Mouse (Mus musculus) heart, postnatal 0 days (tissue): ENCODE data around the gene Phkg1. TPM values are rescaled to one million over a fixed set of nuclear protein-coding genes. Genes with fewer than 3 reads are reported as not detected.
A peak's percentile ranks its signal among the peaks of the same experiment; 100 is the strongest.

Experiments
- ATAC-seq: fragments of 200-750 bp; cut with Nextera tagmentation; 2 replicates; pipeline ENCODE4 v1.8.0; 2017; ENCODE audit warnings: low read depth, moderate number of reproducible peaks, moderate library complexity; ENCODE audit not compliant: insufficient read depth
- DNase-seq: peaks from one replicate; pipeline ENCODE4 v3.0.0-alpha.2; 2016; ENCODE audit warnings: low spot score
- H3K27ac ChIP-seq: fragments of 300-500 bp; sonication (generic); 2 replicates; pipeline ENCODE4 v1.5.1; 2014; ENCODE audit warnings: low read depth, mild to moderate bottlenecking
- H3K27me3 ChIP-seq: fragments of 300-500 bp; sonication (generic); 2 replicates; pipeline ENCODE4 v1.6.1; 2014; ENCODE audit warnings: low read length, mixed read lengths; ENCODE audit not compliant: control insufficient read depth, insufficient read depth
- H3K36me3 ChIP-seq: fragments of 300-500 bp; sonication (generic); replicated peaks from 2 replicates; pipeline ENCODE4 v1.6.1; 2014; ENCODE audit warnings: low read length, mixed read lengths; ENCODE audit not compliant: control insufficient read depth, insufficient read depth
- H3K4me1 ChIP-seq: fragments of 300-500 bp; sonication (generic); 2 replicates; pipeline ENCODE4 v1.6.1; 2014; ENCODE audit warnings: antibody characterized with exemption; ENCODE audit not compliant: control insufficient read depth, insufficient read depth
- H3K4me2 ChIP-seq: fragments of 300-500 bp; sonication (generic); 2 replicates; pipeline ENCODE4 v1.6.1; 2014; ENCODE audit warnings: low read depth, mild to moderate bottlenecking, low read length, moderate library complexity
- H3K4me3 ChIP-seq: fragments of 300-500 bp; sonication (generic); 2 replicates; pipeline ENCODE4 v1.5.1; 2014; ENCODE audit warnings: low read depth, low read length
- H3K9ac ChIP-seq: fragments of 300-500 bp; sonication (generic); replicated peaks from 2 replicates; pipeline ENCODE4 v1.6.1; 2014; ENCODE audit warnings: low read depth, low read length, mixed read lengths
- H3K9me3 ChIP-seq: fragments of 300-500 bp; sonication (generic); replicated peaks from 2 replicates; pipeline ENCODE4 v1.6.1; 2016; ENCODE audit warnings: low read length; ENCODE audit not compliant: control insufficient read depth
- CTCF ChIP-seq: IDR thresholded peaks from 2 replicates; pipeline ENCODE4 v1.5.1; 2016; ENCODE audit warnings: antibody characterized with exemption, control low read depth, low read depth
- EP300 ChIP-seq: IDR thresholded peaks from 2 replicates; pipeline ENCODE4 v1.6.1; 2016; ENCODE audit warnings: antibody characterized with exemption, low read depth
- WGBS: fragments of 180-500 bp; shearing (Covaris S2); extraction: QIAGEN DNeasy Blood & Tissue Kit; methylation state at CpG from one replicate; pipeline ENCODE4 v1.1.7; 2014; 5-methylcytosine and 5-hydroxymethylcytosine counted together
- polyA plus RNA-seq: library from polyadenylated mRNA; unstranded; fragments of >200 nt; fragmentation: Nextera tagmentation; extraction: Ambion mirVana; gene quantifications from 2 replicates; pipeline ENCODE4 v1.2.1, GENCODE M21; 2015
- total RNA-seq: library from RNA; depleted of rRNA; stranded (reverse); fragments of >200 nt; gene quantifications from 2 replicates; pipeline ENCODE4 v1.2.3, GENCODE M21; 2014; ENCODE audit warnings: low replicate concordance; rRNA removed

Gene Phkg1
- total and polyA plus RNA-seq, 2 experiments from 2014 or later, result 2.5 to 9.6 TPM

DNA sequence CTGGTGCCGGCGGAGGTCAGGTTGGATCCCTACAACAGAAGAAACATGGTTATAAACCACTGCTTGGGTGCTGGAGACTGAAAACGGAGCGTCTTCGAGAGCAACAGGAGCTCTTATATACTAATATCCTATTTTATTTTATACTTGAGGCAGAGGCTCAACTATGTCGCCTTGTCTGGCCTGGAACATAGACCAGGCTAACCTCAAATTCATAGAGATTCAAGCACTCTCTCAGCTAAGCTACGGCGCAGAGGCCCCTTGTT lies 50.9 kb downstream of the Phkg1 start:
- Histone ChIP-seq H3K27ac (no peak overlapping the region), H3K4me3 (peak overlapping the region; percentile 71), H3K9me3 (no peaks in the 10 kb centered on the region), H3K4me2 (peak overlapping the region; percentile 74), H3K9ac (peak overlapping the region; percentile 69), H3K36me3 (peaks cover 18% of the 10 kb centered on the region), H3K27me3 (no peaks in the 10 kb centered on the region), H3K4me1 (no peaks in the 10 kb centered on the region)
- WGBS, result 42% methylated on average over 8 of the region's 8 CpGs
- no peak for ATAC-seq
- no peak for TF ChIP-seq CTCF
- no peak for DNase-seq

GRCm38 (mm10) chr5:129846752-129847557 lies 51.4 kb downstream of the Phkg1 start, which contains the start of gene Sumf2:
Gene Sumf2, plus strand, starts transcription at chr5:129846986.
- no peaks in the 10 kb centered on the region for H3K27me3 ChIP-seq
- TF ChIP-seq EP300, result no peak
- TF ChIP-seq CTCF, result no peak
- no peaks in the 10 kb centered on the region for H3K9me3 ChIP-seq
- 6% methylated on average over 22 of the region's 22 CpGs for WGBS
- peak within 1 kb of the TSS; percentile 71 for H3K4me3 ChIP-seq
- ATAC-seq (peak; percentile 99), DNase-seq (peak; percentile 96)
- H3K4me1 ChIP-seq, result no peaks in the 10 kb centered on the region
- H3K36me3 ChIP-seq, result peaks cover 18% of the 10 kb centered on the region
- peak within 1 kb of the TSS; percentile 74 for H3K4me2 ChIP-seq
- H3K9ac ChIP-seq, result peak within 1 kb of the TSS; percentile 69
- H3K27ac ChIP-seq, result peak within 1 kb of the TSS; percentile 22; the same call in 1 of the 2 replicates

DNA sequence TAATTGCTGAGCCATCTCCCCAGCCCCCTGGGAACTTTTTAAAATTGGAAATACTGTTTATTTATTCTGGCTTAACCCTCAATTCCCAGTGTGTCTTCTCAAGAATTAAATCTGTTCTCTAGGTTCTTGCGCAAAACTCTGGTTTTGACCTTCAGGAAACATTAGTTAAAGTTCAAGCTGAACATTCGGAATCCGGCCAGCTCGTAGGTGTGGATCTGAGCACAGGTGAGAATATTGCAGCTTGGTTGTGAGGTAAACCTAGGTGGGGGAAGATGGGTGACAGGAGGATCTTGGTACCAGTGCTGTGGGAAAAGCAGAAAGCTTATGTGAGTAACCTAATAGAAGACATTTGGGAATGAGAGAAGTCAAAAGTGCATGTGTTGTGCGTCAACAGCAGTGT lies 53.5 kb downstream of the Phkg1 start:
- Histone ChIP-seq H3K9me3 (no peaks in the 10 kb centered on the region), H3K4me3 (no peak overlapping the region), H3K4me1 (no peaks in the 10 kb centered on the region), H3K27ac (no peak overlapping the region), H3K27me3 (no peaks in the 10 kb centered on the region), H3K4me2 (no peak overlapping the region), H3K9ac (no peak overlapping the region), H3K36me3 (peaks cover 18% of the 10 kb centered on the region)
- TF ChIP-seq EP300 (no peak), CTCF (no peak)
- 95% methylated on average over 5 of the region's 5 CpGs for WGBS
- no peak for DNase-seq
- no peak for ATAC-seq

Other genes starting within 250 kb of the Phkg1 start
- 0.95 and 1.2 TPM in 2 replicates for gene Zfp11, start 228.4 kb downstream of the Phkg1 start, total RNA-seq
- gene Zfp11, start 228.4 kb downstream of the Phkg1 start, polyA plus RNA-seq, result 2.3 and 3.0 TPM in 2 replicates
- gene Sept14, start 190.0 kb downstream of the Phkg1 start, total RNA-seq, result not detected in 2 replicates
- gene Sept14, start 190.0 kb downstream of the Phkg1 start, polyA plus RNA-seq, result not detected in 2 replicates
- gene Mrps17, start 183.1 kb downstream of the Phkg1 start, total RNA-seq, result 141 and 196 TPM in 2 replicates
- gene Mrps17, start 183.1 kb downstream of the Phkg1 start, polyA plus RNA-seq, result 173 and 181 TPM in 2 replicates
- gene Nipsnap2, start 173.5 kb downstream of the Phkg1 start, total RNA-seq, result 563 and 624 TPM in 2 replicates
- gene Nipsnap2, start 173.5 kb downstream of the Phkg1 start, polyA plus RNA-seq, result 720 and 738 TPM in 2 replicates
- gene Psph, start 111.1 kb downstream of the Phkg1 start, total RNA-seq, result 21.9 and 30.1 TPM in 2 replicates
- gene Psph, start 111.1 kb downstream of the Phkg1 start, polyA plus RNA-seq, result 26.2 and 26.5 TPM in 2 replicates
- gene Sumf2, start 51.6 kb downstream of the Phkg1 start, total RNA-seq, result 14.9 and 26.2 TPM in 2 replicates
- 12.8 and 14.5 TPM in 2 replicates for gene Sumf2, start 51.6 kb downstream of the Phkg1 start, polyA plus RNA-seq
- gene Chchd2, start 11.1 kb downstream of the Phkg1 start, total RNA-seq, result 2,460 and 2,937 TPM in 2 replicates
- 1,505 and 1,584 TPM in 2 replicates for gene Chchd2, start 11.1 kb downstream of the Phkg1 start, polyA plus RNA-seq
- 0.27 and 1.4 TPM in 2 replicates for gene Zbed5, start 2.8 kb downstream of the Phkg1 start, total RNA-seq
- gene Zbed5, start 2.8 kb downstream of the Phkg1 start, polyA plus RNA-seq, result 1.4 and 1.5 TPM in 2 replicates
- gene Nupr1l, start 10.0 kb upstream of the Phkg1 start, total RNA-seq, result 0.08 and 0.38 TPM in 2 replicates
- gene Nupr1l, start 10.0 kb upstream of the Phkg1 start, polyA plus RNA-seq, result 2.7 and 3.5 TPM in 2 replicates
- 17.4 and 30.8 TPM in 2 replicates for gene Vkorc1l1, start 43.4 kb upstream of the Phkg1 start, total RNA-seq
- 7.3 and 8.4 TPM in 2 replicates for gene Vkorc1l1, start 43.4 kb upstream of the Phkg1 start, polyA plus RNA-seq
- 24.6 and 27.8 TPM in 2 replicates for gene Gusb, start 104.5 kb upstream of the Phkg1 start, total RNA-seq
- gene Gusb, start 104.5 kb upstream of the Phkg1 start, polyA plus RNA-seq, result 30.2 and 31.4 TPM in 2 replicates
- 9.7 and 21.1 TPM in 2 replicates for gene Asl, start 130.7 kb upstream of the Phkg1 start, total RNA-seq
- 15.9 and 16.6 TPM in 2 replicates for gene Asl, start 130.7 kb upstream of the Phkg1 start, polyA plus RNA-seq
- 2.6 and 9.7 TPM in 2 replicates for gene Crcp, start 130.7 kb upstream of the Phkg1 start, total RNA-seq
- gene Crcp, start 130.7 kb upstream of the Phkg1 start, polyA plus RNA-seq, result 20.8 and 23.1 TPM in 2 replicates
- gene Tpst1, start 174.8 kb upstream of the Phkg1 start, total RNA-seq, result 12.2 and 20.7 TPM in 2 replicates
- gene Tpst1, start 174.8 kb upstream of the Phkg1 start, polyA plus RNA-seq, result 23.7 and 27.9 TPM in 2 replicates
- 1.2 and 4.8 TPM in 2 replicates for gene Kctd7, start 246.3 kb upstream of the Phkg1 start, total RNA-seq
- gene Kctd7, start 246.3 kb upstream of the Phkg1 start, polyA plus RNA-seq, result 3.7 and 4.2 TPM in 2 replicates